Mouse (Mus musculus): Measurements from ENCODE around the gene Fkbp7. TPM values are rescaled to one million over a fixed set of nuclear protein-coding genes. Genes with fewer than 3 reads are reported as not detected.
"Not testable (repeated sequence)": the region's sequence is repeated elsewhere in the genome, so short reads cannot be mapped to it uniquely, and the experiment has no call there.

Fkbp7 gene
- polyA plus RNA-seq, 1 experiment from 2014 or later, result 7.6 TPM

DNA sequence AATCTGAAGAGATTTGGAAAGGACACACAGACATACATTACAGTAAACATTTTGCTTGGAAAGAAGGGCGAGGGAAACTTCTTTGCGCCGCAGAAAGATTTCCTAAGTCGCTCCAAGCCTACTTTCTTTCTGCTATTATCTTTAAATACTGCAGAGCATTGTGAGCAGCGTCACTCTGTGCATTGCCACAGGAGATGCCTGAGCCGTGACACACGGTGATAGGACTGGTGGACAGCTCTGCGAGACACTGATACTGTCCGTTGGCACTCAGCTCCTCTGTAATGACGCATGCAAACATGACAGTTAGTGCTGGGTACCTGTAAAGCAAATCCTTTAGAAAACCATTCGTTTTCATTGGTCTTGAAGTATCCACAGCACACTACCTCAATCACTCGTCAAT is 42.6 kb downstream of the Fkbp7 start:
- Histone ChIP-seq H3K27ac (no peak overlapping the region), H3K4me3 (no peak overlapping the region), H3K4me2 (no peak overlapping the region), H3K4me1 (no peaks in the 10 kb centered on the region), H3K36me3 (peaks cover 60% of the 10 kb centered on the region), H3K9ac (no peak overlapping the region), H3K27me3 (replicated peaks) (no peaks in the 10 kb centered on the region), H3K9me3 (replicated peaks) (0 out of 2 replicates have a peak, but pooled peaks cover 6% of the 10 kb centered on the region)
- 79% methylated on average over 12 of the region's 12 CpGs for WGBS (ENCODE audit: insufficient replicate concordance)
- ATAC-seq, result no peak

DNA sequence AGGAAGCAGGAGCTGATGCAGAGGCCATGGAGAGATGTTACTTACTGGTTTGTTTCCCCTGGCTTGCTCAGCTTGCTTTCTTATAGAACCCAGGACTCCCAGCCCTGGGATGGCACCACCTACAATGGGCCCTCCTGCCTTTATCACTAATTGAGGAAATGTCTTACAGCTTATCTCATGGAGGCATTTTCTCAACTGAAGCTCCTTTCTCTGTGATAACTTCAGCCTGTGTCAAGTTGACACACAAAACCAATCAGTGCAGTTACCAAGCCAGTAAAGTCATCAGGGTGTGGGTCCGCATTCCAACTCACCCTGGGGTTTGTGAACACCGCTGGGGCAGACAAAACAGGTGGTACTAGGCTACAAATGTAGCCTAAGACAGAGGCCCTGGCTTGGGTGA is 50.6 kb downstream of the Fkbp7 start:
- H3K4me3 ChIP-seq; H3K9ac ChIP-seq; H3K27ac ChIP-seq; H3K27me3 ChIP-seq (replicated peaks); H3K9me3 ChIP-seq (replicated peaks); H3K4me2 ChIP-seq; H3K4me1 ChIP-seq; ATAC-seq: not testable (repeated sequence)
- peaks cover 30% of the 10 kb centered on the region for H3K36me3 ChIP-seq
- 45% methylated on average over 2 of the region's 2 CpGs for WGBS (ENCODE audit: insufficient replicate concordance)

DNA sequence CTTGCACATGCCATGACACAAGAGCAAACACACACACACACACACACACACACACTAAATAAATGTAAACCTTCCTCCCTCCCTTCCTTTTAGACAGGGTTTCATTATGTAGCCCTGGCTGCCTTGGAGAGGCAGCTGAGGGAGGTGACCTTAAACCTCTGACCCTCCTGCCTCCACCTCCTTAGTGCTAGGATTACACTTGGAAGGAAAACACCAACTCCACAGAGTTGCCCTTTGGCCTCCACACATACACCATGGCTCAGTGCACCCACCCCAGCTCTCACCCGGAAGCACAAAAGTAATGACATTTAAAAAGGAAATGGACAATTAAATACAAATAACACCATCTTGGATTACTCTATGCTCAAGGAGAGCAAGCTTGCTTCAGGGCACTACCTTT is 51.2 kb downstream of the Fkbp7 start:
- H3K27ac ChIP-seq, result no peak overlapping the region
- H3K36me3 ChIP-seq, result peaks cover 24% of the 10 kb centered on the region
- WGBS (ENCODE audit: insufficient replicate concordance), result 85% methylated on average over 1 of the region's 1 CpGs
- no peaks in the 10 kb centered on the region for H3K27me3 ChIP-seq (replicated peaks)
- peaks cover 2% of the 10 kb centered on the region; the same call in 1 of the 2 replicates for H3K4me1 ChIP-seq
- H3K9me3 ChIP-seq (replicated peaks), result 0 out of 2 replicates have a peak, but pooled peaks cover 3% of the 10 kb centered on the region
- ATAC-seq, result no peak
- H3K4me2 ChIP-seq, result no peak overlapping the region
- H3K4me3 ChIP-seq, result no peak overlapping the region
- no peak overlapping the region for H3K9ac ChIP-seq

DNA sequence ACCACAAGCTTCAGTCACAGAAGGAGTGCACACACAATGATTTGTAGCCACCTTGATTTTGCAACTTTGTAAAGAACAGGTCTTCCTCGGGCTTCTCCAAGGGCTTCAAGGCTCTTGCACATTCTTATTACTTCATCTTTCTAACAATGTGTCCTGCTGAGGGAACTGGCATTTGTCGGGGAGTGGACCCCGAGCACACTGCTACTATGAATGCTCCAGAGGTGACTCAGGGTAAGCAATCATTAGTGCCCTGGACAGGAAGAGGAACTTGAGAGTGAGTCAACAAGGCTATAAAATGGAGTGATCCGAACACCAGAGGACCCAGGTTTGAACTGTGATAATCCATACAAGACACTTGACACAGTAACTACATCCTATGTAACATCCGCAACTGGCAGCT is 52.7 kb downstream of the Fkbp7 start:
- no peaks in the 10 kb centered on the region for H3K27me3 ChIP-seq (replicated peaks)
- H3K36me3 ChIP-seq, result peaks cover 9% of the 10 kb centered on the region
- H3K27ac ChIP-seq, result no peak overlapping the region
- ATAC-seq, result no peak
- H3K4me3 ChIP-seq, result no peak overlapping the region
- H3K4me1 ChIP-seq, result peaks cover 2% of the 10 kb centered on the region; the same call in 1 of the 2 replicates
- WGBS (ENCODE audit: insufficient replicate concordance), result 63% methylated on average over 5 of the region's 5 CpGs
- no peak overlapping the region for H3K4me2 ChIP-seq
- H3K9ac ChIP-seq, result no peak overlapping the region
- no peaks in the 10 kb centered on the region for H3K9me3 ChIP-seq (replicated peaks)

DNA sequence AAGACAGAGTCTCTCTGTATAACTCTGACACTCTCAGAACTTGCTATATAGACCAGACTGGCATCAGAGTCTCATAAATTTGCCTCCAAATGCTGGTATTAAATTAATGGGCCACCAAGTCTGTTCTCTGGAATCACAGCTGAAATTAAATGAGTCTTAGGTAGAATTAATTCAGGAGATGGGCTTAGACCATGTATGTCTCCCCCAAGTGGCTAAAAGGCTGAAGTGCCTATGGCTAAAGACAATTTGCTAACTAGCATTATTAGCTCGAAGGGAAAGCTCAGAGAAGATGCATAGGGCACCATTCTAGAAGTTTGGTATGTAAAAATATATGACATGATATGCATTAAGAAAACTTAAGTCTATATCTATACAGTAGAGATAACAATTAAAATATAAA is 54.8 kb downstream of the Fkbp7 start:
- H3K4me3 ChIP-seq, result no peak overlapping the region
- H3K9me3 ChIP-seq (replicated peaks), result no peaks in the 10 kb centered on the region
- peaks cover 2% of the 10 kb centered on the region; the same call in 1 of the 2 replicates for H3K4me1 ChIP-seq
- H3K9ac ChIP-seq, result no peak overlapping the region
- no peak overlapping the region for H3K4me2 ChIP-seq
- ATAC-seq, result no peak
- no peaks in the 10 kb centered on the region for H3K27me3 ChIP-seq (replicated peaks)
- WGBS (ENCODE audit: insufficient replicate concordance), result 31% methylated on average over 1 of the region's 1 CpGs
- H3K27ac ChIP-seq, result no peak overlapping the region
- no peaks in the 10 kb centered on the region for H3K36me3 ChIP-seq

Other genes starting within 250 kb of the Fkbp7 start
- 12.7 and 13.1 TPM in 2 replicates for gene Prkra, start 25.1 kb downstream of the Fkbp7 start, polyA plus RNA-seq (2016; fragmentation: Nextera tagmentation; extraction: Ambion mirVana)
- gene Pjvk, start 24.6 kb downstream of the Fkbp7 start, polyA plus RNA-seq (2016; fragmentation: Nextera tagmentation; extraction: Ambion mirVana), result not detected in 2 replicates
- 9.0 and 9.4 TPM in 2 replicates for gene Plekha3, start 2.2 kb upstream of the Fkbp7 start, polyA plus RNA-seq (2016; fragmentation: Nextera tagmentation; extraction: Ambion mirVana)

Measured in liver, embryonic 12.5 days (tissue).